Mouse (Mus musculus) hindbrain, embryonic 11.5 days (tissue): ENCODE measurements around the gene Lif. TPM values are rescaled to one million over a fixed set of nuclear protein-coding genes. Genes with fewer than 3 reads are reported as not detected.
A peak's percentile ranks its signal among the peaks of the same experiment; 100 is the strongest.

Experiments
- ATAC-seq: fragments of 200-750 bp; cut with Nextera tagmentation; 2 replicates; pipeline ENCODE4 v1.8.0; 2017; ENCODE audit warnings: mild to moderate bottlenecking, moderate TSS enrichment, moderate library complexity; ENCODE audit not compliant: low FRiP score
- DNase-seq: peaks from one replicate; pipeline ENCODE4 v3.0.0-alpha.2; 2015; ENCODE audit warnings: low spot score
- H3K27ac ChIP-seq: fragments of 300-500 bp; sonication (generic); 2 replicates; pipeline ENCODE4 v1.5.1; 2014; ENCODE audit warnings: mild to moderate bottlenecking, low read depth, low read length
- H3K27me3 ChIP-seq: fragments of 300-500 bp; sonication (generic); 2 replicates; pipeline ENCODE4 v1.6.1; 2014; ENCODE audit warnings: mild to moderate bottlenecking, low read length, moderate library complexity, mixed read lengths; ENCODE audit not compliant: control insufficient read depth, insufficient read depth
- H3K36me3 ChIP-seq: fragments of 300-500 bp; sonication (generic); 2 replicates; pipeline ENCODE4 v1.6.1; 2014; ENCODE audit warnings: mild to moderate bottlenecking, low read length, moderate library complexity, mixed read lengths; ENCODE audit not compliant: control insufficient read depth, insufficient read depth
- H3K4me1 ChIP-seq: fragments of 300-500 bp; sonication (generic); replicated peaks from 2 replicates; pipeline ENCODE4 v1.6.1; 2014; ENCODE audit warnings: low read length, mixed read lengths; ENCODE audit not compliant: control insufficient read depth, insufficient read depth
- H3K4me2 ChIP-seq: fragments of 300-500 bp; sonication (generic); replicated peaks from 2 replicates; pipeline ENCODE4 v1.6.1; 2014; ENCODE audit warnings: mild to moderate bottlenecking, low read depth, low read length
- H3K4me3 ChIP-seq: fragments of 300-500 bp; sonication (generic); 2 replicates; pipeline ENCODE4 v1.5.1; 2014; ENCODE audit warnings: low read depth, low read length
- H3K9ac ChIP-seq: fragments of 300-500 bp; sonication (generic); 2 replicates; pipeline ENCODE4 v1.6.1; 2014; ENCODE audit warnings: low read depth, low read length
- H3K9me3 ChIP-seq: fragments of 300-500 bp; sonication (generic); 2 replicates; pipeline ENCODE4 v1.6.1; 2016; ENCODE audit warnings: low read length; ENCODE audit not compliant: control insufficient read depth
- WGBS: fragments of 180-500 bp; shearing (Covaris S2); extraction: QIAGEN DNeasy Blood & Tissue Kit; methylation state at CpG from one replicate; pipeline ENCODE4 v1.1.7; 2014; 5-methylcytosine and 5-hydroxymethylcytosine counted together
- polyA plus RNA-seq: library from polyadenylated mRNA; unstranded; fragments of >200 nt; fragmentation: Nextera tagmentation; extraction: Ambion mirVana; gene quantifications from 2 replicates; pipeline ENCODE4 v1.2.1, GENCODE M21; 2014

The Lif gene
- polyA plus RNA-seq, 1 experiment from 2014 or later = not detected

DNA sequence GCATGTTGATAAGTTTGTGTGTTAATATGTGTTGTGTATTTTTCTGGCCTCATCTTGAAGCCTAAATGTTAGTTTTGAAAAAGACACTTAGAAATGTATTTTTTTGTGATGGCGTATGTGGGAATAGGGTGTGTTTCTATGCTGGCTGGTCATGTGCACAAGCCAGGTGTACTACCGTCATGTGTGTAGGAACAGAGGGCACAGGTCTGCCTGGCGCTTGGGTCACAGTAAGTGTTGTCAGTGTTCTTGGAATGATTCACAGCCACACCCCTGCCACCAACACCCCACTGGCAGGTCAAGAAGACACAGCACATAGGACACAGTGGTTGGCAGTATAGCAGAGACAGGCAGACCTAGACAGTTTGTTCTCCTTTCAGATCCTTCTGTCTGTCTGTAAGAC is 8.2 kb upstream of the Lif start:
- 91% methylated on average over 3 of the region's 3 CpGs for WGBS
- H3K4me3 ChIP-seq = no peak overlapping the region
- H3K4me2 ChIP-seq = no peak overlapping the region

DNA sequence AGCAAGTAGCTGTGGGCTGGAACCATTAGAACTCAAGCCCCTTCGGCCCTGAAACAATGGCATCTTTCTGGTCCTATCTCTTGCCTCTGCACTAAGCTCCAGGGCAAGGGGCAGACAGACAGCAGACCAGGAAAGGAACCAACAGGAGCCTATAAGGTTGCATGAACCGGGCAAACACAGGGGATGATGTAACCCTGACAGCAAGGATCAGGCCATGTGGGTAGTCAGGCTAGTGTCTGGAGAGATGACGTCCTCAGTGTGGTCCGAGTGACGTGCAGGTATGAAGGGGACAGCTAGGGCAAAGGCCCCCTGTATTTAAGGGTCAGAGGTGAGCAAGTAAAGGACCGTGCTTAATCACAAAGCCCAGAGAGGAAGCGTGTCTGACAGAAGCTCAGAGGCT is 7.1 kb upstream of the Lif start:
- no peak overlapping the region for H3K4me2 ChIP-seq
- 69% methylated on average over 7 of the region's 7 CpGs for WGBS
- no peak for DNase-seq

More for the DNA sequence above, 8.2 kb upstream of the Lif start:
- no peaks in the 10 kb centered on the region for H3K9me3 ChIP-seq
- DNase-seq = no peak
- H3K27ac ChIP-seq = no peak overlapping the region
- H3K36me3 ChIP-seq = no peaks in the 10 kb centered on the region
- no peaks in the 10 kb centered on the region for H3K27me3 ChIP-seq
- ATAC-seq = no peak
- no peaks in the 10 kb centered on the region for H3K4me1 ChIP-seq
- no peak overlapping the region for H3K9ac ChIP-seq

DNA sequence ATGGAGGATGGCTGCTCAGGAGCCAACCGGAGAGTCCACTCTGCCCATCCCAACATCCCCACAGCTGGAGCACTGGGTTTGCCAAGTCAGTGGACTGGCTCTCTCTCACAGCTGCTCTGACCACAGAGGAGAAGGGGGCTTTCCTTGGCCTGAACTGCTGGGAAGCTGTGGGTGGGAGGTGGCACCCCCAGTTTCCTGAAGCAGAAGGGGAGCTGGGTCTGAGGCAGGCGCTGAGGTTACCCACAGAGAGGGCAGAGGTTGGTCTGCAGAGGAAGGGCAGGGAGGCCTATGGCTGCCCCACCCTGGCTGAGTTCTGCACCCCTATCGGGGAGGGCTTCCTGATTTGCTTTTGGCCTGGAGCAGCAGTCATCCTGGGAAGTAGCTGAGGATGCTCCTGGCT is 6.0 kb upstream of the Lif start:
- H3K27ac ChIP-seq = no peak overlapping the region
- no peaks in the 10 kb centered on the region for H3K4me1 ChIP-seq
- H3K27me3 ChIP-seq = no peaks in the 10 kb centered on the region
- no peak overlapping the region for H3K9ac ChIP-seq
- H3K9me3 ChIP-seq = no peaks in the 10 kb centered on the region
- ATAC-seq (no peak), DNase-seq (no peak)
- H3K4me2 ChIP-seq = no peak overlapping the region
- 82% methylated on average over 3 of the region's 3 CpGs for WGBS
- no peaks in the 10 kb centered on the region for H3K36me3 ChIP-seq
- no peak overlapping the region for H3K4me3 ChIP-seq

More for the DNA sequence above, 7.1 kb upstream of the Lif start:
- Histone ChIP-seq H3K9ac (no peak overlapping the region), H3K9me3 (no peaks in the 10 kb centered on the region), H3K4me3 (no peak overlapping the region), H3K27me3 (no peaks in the 10 kb centered on the region), H3K36me3 (no peaks in the 10 kb centered on the region), H3K4me1 (no peaks in the 10 kb centered on the region), H3K27ac (no peak overlapping the region)
- ATAC-seq = no peak

DNA sequence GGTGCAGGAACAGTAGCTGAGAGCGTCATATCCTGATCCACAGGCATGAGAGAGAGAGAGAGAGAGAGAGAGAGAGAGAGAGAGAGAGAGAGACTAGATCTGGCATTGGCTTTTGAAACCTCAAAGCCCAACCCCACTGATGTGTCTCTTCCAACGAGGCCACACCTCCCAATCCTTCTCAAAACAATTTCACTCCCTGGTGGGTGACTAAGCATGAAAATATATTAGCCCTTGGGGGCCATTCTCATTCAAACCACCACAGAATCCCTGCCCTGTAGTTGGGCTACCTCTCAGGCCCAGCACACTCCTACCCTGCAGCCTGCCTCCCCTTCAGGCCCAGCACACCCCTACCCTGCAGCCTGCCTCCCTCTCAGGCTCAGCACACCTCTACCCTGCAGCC is 4.5 kb upstream of the Lif start:
- 75% methylated on average over 2 of the region's 2 CpGs for WGBS
- Histone ChIP-seq H3K9me3 (no peaks in the 10 kb centered on the region), H3K27ac (no peak overlapping the region), H3K4me2 (no peak overlapping the region), H3K36me3 (no peaks in the 10 kb centered on the region), H3K9ac (no peak overlapping the region), H3K4me3 (no peak overlapping the region), H3K27me3 (no peaks in the 10 kb centered on the region), H3K4me1 (no peaks in the 10 kb centered on the region)
- DNase-seq (no peak), ATAC-seq (no peak)

DNA sequence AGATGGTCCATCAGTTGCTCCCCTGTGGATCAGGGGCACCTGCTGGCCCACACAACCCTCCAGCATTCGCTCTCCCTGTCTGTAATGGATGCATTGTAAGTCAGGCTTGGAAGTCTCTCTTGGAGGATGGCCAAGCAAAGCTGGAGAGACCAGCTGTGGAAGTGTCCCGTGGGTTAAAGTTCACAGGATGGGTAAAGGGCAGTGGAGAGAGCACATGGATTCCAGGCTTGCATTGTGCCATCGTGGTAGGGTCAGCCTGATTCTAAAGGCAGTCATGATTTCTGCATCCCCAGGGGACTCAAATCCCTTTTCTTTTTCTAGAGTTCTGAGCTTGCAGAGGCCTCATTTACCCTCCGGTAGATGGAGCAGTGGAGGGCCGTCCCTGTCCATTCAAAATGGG is 399 bp downstream of the Lif start:
- Histone ChIP-seq H3K9ac (no peak overlapping the region), H3K9me3 (no peaks in the 10 kb centered on the region), H3K27ac (no peak overlapping the region), H3K27me3 (no peaks in the 10 kb centered on the region), H3K36me3 (no peaks in the 10 kb centered on the region), H3K4me3 (no peak overlapping the region), H3K4me1 (0 out of 2 replicates have a peak, but pooled peaks cover 2% of the 10 kb centered on the region), H3K4me2 (no peak overlapping the region)
- no peak for DNase-seq
- ATAC-seq = no peak
- WGBS = 68% methylated on average over 5 of the region's 5 CpGs

DNA sequence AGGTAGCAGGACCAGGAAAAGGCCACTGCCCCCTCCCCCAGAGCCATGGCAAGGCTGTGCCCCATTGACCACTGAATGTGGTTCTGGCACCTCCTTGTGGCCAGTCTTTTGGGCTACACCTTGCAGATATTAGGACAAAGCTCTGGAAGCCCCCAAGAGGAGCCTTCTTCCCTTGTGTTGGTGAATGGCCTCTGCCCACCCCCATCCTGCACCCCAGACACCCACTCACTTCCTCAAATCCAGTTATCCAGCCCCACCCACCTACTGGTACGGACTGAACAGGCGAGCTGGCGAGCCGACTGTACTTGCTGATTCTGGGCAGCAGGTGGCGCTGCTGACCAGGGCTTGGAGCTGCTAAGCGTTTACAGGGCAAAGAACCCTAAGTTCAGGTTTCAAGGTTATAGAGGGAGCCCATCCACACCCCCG is 1.3 kb downstream of the Lif start:
- H3K4me1 ChIP-seq = 0 out of 2 replicates have a peak, but pooled peaks cover 2% of the 10 kb centered on the region
- DNase-seq (peak; percentile 92), ATAC-seq (peak; percentile 74)
- no peaks in the 10 kb centered on the region for H3K27me3 ChIP-seq
- H3K27ac ChIP-seq = no peak overlapping the region
- under 1% methylated on average over 7 of the region's 7 CpGs for WGBS
- no peaks in the 10 kb centered on the region for H3K36me3 ChIP-seq
- H3K4me3 ChIP-seq = no peak overlapping the region
- no peak overlapping the region for H3K9ac ChIP-seq
- no peaks in the 10 kb centered on the region for H3K9me3 ChIP-seq
- H3K4me2 ChIP-seq = peak overlapping the region; percentile 25; the same call in 1 of the 2 replicates

DNA sequence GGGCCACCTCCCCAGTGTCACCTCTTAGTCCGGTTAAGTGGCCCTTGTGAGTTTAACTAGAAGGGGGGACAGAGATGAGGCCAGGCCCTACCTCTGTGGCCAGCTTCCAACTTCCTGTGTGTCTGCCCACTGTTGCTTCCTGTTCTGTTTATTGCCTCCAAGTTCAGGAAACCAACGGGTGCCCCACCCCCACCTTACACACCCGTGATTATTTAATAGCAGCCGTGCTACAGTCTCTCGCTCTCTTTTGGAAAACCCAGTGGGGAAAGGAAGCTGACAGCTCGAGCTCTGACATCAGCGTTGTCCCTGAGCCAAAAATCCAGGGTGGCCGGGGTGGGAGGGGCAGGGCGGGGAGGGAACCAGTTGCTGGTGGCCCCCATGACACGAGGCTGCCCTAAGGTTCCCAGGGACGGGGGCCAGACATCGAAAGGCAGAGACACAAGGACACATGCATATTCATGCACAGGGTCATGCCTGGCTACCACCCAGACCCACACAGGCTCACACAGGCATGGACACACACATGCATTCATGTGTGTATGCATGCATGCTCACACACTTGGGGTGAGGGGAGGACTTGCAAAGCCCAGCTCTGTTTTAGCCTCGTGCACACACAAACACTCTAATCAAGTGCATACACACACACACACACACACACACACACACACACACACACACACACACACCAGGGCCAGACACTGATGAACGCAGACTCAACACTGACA is 3.3 kb downstream of the Lif start:
- no peak overlapping the region for H3K9ac ChIP-seq
- 0 out of 2 replicates have a peak, but pooled peaks cover 4% of the 10 kb centered on the region for H3K4me1 ChIP-seq
- H3K9me3 ChIP-seq = no peaks in the 10 kb centered on the region
- H3K36me3 ChIP-seq = no peaks in the 10 kb centered on the region
- no peak overlapping the region for H3K4me2 ChIP-seq
- DNase-seq = no peak
- peaks cover 10% of the 10 kb centered on the region for H3K27me3 ChIP-seq
- no peak overlapping the region for H3K27ac ChIP-seq
- ATAC-seq = no peak
- no peak overlapping the region for H3K4me3 ChIP-seq
- WGBS = 64% methylated on average over 14 of the region's 14 CpGs

DNA sequence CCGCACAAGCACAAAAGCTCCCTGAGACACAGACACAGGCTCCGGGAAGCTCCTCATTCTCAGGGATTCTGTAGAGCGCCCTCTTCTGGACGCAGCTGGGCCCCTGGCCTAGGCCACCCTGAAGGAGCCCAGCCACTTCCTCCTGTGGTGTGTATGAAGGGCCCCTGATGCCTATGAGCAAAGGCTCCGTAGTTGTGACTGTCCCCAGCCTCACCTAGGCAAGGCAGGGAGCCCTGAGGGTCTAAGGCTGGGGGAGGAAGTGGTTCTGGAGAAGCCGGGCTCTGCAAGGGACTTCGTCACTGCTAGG is 3.8 kb downstream of the Lif start:
- H3K4me3 ChIP-seq = no peak overlapping the region
- H3K9me3 ChIP-seq = no peaks in the 10 kb centered on the region
- H3K36me3 ChIP-seq = no peaks in the 10 kb centered on the region
- no peak overlapping the region for H3K27ac ChIP-seq
- no peak for ATAC-seq
- H3K4me2 ChIP-seq = no peak overlapping the region
- H3K4me1 ChIP-seq = 0 out of 2 replicates have a peak, but pooled peaks cover 4% of the 10 kb centered on the region
- DNase-seq = peak; percentile 71
- 43% methylated on average over 7 of the region's 7 CpGs for WGBS
- H3K9ac ChIP-seq = no peak overlapping the region
- H3K27me3 ChIP-seq = peaks cover 15% of the 10 kb centered on the region

DNA sequence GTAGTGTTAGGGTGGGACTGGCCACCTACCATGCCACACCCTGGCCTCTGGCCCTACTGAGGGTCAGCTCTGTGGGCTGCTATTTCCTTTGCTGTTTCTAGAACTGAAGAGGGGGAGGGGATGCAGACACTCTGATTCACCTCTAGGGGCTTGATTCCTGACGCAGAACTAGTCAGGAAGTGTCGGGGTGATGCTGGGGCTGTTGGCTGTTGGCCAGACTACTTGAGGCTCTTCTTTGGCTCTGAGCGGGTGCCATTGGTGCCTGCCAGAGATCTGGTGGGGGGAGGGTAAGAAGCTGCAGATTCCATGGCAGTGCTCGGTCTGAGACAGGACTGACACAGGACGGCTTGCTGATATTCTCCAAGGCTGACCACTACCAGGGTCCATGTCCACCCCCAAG is 4.6 kb downstream of the Lif start:
- Histone ChIP-seq H3K4me2 (no peak overlapping the region), H3K27ac (no peak overlapping the region), H3K36me3 (no peaks in the 10 kb centered on the region), H3K27me3 (peaks cover 23% of the 10 kb centered on the region), H3K4me3 (no peak overlapping the region), H3K4me1 (0 out of 2 replicates have a peak, but pooled peaks cover 4% of the 10 kb centered on the region), H3K9ac (no peak overlapping the region), H3K9me3 (no peaks in the 10 kb centered on the region)
- WGBS = 52% methylated on average over 5 of the region's 5 CpGs
- ATAC-seq (no peak), DNase-seq (peak; percentile 39)
